Mouse (Mus musculus): ENCODE results near the gene Tex9. TPM values are rescaled to one million over a fixed set of nuclear protein-coding genes. Genes with fewer than 3 reads are reported as not detected.
"Not testable (repeated sequence)": the region's sequence is repeated elsewhere in the genome, so short reads cannot be mapped to it uniquely, and the experiment has no call there.

Tex9 gene
- polyA plus RNA-seq, 2 experiments, result 3.8 to 6.4 TPM

DNA sequence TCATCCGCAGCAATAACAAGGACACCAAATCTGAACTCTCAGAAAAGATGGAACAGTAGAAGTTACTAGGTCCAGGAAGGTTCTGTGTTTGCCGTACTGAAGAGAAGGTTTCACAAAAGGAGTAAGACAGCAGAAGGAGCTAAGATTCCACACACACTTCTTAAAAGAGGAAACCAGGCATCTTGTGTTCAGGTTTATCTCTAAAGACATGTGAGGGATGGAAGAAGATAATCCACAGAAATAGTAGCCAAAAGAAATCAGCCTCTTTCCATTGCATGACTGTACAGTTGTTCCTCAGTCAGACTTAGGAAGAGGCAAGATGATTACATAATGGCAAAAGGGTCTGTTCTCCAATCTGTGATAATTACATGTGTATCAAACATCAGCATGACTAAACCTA, 29.6 kb downstream of the Tex9 start:
- Histone ChIP-seq H3K36me3 (replicated peaks; ENCODE audit: control insufficient read depth, insufficient read depth, low read depth) (peaks cover 40% of the 10 kb centered on the region), H3K27ac (no peak overlapping the region), H3K9me3 (ENCODE audit: control insufficient read depth, low read length) (no peaks in the 10 kb centered on the region), H3K4me1 (replicated peaks; ENCODE audit: control insufficient read depth in 2 of 2, insufficient read depth in 2 of 2, low read length in 1 of 2) (0 out of 4 replicates have a peak, but pooled peaks cover 0 to 4% of the 10 kb centered on the region in 2 experiments), H3K9ac (replicated peaks) (no peak overlapping the region), H3K4me2 (ENCODE audit: low read depth) (no peak overlapping the region), H3K27me3 (ENCODE audit: control insufficient read depth, insufficient read depth, low read length) (no peaks in the 10 kb centered on the region), H3K4me3 (ENCODE audit: insufficient read depth in 1 of 2, low read depth in 2 of 2, low read length in 2 of 2) (no peak overlapping the region)
- ATAC-seq (ENCODE audit: insufficient read depth) (no peak), DNase-seq (ENCODE audit: low read depth in 3 of 3, low spot score in 3 of 3) (no peak)
- TF ChIP-seq CTCF (IDR thresholded peaks at IDR 0.05; ENCODE audit: low read depth), result no peak
- TF ChIP-seq EP300 (IDR thresholded peaks at IDR 0.05; ENCODE audit: low read depth), result no peak
- WGBS (ENCODE audit: insufficient replicate concordance), result 55% methylated on average over 2 of the region's 2 CpGs

DNA sequence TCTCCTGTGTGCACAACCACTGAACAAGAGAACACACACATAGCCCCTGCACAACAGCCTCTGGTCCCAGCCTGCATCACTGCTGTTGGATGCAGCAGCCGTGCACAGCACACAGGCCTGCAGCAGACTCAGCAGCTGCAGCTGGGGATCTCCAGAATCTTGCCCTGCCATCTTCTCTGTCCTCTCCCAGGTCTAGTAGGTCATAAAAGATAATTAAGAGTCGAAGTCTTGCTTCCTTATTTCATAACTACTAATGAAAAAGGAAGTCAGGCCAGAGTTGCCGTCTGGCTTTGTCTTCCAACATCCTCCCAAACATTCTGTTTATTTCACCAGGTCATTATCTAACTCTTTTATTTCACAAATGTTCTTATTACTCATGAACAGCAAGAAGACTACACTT, 31.2 kb downstream of the Tex9 start:
- peaks cover 57% of the 10 kb centered on the region for H3K36me3 ChIP-seq (replicated peaks; ENCODE audit: control insufficient read depth, insufficient read depth, low read depth)
- TF ChIP-seq EP300 (IDR thresholded peaks at IDR 0.05; ENCODE audit: low read depth), result no peak
- no peak for TF ChIP-seq CTCF (IDR thresholded peaks at IDR 0.05; ENCODE audit: low read depth)
- no peaks in the 10 kb centered on the region for H3K9me3 ChIP-seq (ENCODE audit: control insufficient read depth, low read length)
- no peak for ATAC-seq (ENCODE audit: insufficient read depth)
- 38% methylated on average over 3 of the region's 3 CpGs for WGBS (ENCODE audit: insufficient replicate concordance)
- no peak for DNase-seq (ENCODE audit: low read depth in 3 of 3, low spot score in 3 of 3)
- no peak overlapping the region for H3K4me3 ChIP-seq (ENCODE audit: insufficient read depth in 1 of 2, low read depth in 2 of 2, low read length in 2 of 2)
- H3K27ac ChIP-seq, result no peak overlapping the region
- no peaks in the 10 kb centered on the region for H3K27me3 ChIP-seq (ENCODE audit: control insufficient read depth, insufficient read depth, low read length)
- H3K4me2 ChIP-seq (ENCODE audit: low read depth), result no peak overlapping the region
- H3K4me1 ChIP-seq (replicated peaks; ENCODE audit: control insufficient read depth in 2 of 2, insufficient read depth in 2 of 2, low read length in 1 of 2), result 0 out of 4 replicates have a peak, but pooled peaks cover 0 to 2% of the 10 kb centered on the region in 2 experiments
- no peak overlapping the region for H3K9ac ChIP-seq (replicated peaks)

DNA sequence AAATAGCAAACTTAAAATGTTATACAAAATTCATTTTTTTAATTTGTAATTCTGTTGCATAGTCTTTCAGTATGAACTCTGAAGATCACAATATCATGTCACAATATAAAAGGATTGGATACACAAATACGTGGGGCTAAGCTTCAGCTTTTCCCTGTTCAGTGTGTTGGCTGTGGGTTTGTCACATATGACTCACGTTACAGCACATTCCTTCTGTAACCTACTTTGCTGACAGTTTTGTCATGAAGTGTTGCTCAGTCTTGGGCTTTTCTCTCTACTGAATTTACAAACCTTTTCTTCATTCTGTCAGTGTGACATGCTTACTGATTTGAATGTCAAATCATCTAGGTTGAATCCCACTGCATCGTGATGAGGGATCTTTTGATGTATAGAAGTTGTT, 32.3 kb downstream of the Tex9 start:
- peaks cover 68% of the 10 kb centered on the region for H3K36me3 ChIP-seq (replicated peaks; ENCODE audit: control insufficient read depth, insufficient read depth, low read depth)

DNA sequence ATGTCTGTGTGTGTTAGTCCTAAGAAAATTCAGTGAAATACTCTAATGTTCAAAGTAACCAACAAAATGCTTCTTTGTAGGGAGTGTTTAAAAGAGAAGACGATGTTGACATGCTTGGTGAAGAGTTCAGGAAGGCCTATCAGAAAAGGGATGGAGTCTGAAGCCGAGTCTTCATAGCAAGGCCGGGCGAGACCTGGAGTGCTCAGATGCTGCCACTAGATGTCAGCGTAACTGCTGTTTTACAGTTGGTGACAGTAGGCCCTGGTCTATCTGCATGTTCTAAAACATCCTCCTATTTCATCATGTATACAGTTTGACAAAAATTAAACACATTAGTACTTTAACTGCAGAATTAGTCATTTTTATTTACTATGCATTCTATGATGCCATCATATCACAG, 33.8 kb downstream of the Tex9 start:
- DNase-seq (ENCODE audit: low read depth in 3 of 3, low spot score in 3 of 3), result no peak
- ATAC-seq (ENCODE audit: insufficient read depth), result peak; percentile 70
- WGBS (ENCODE audit: insufficient replicate concordance), result 23% methylated on average over 5 of the region's 5 CpGs

More for the DNA sequence above, 32.3 kb downstream of the Tex9 start:
- Histone ChIP-seq H3K27me3 (ENCODE audit: control insufficient read depth, insufficient read depth, low read length) (no peaks in the 10 kb centered on the region), H3K27ac (no peak overlapping the region), H3K9me3 (ENCODE audit: control insufficient read depth, low read length) (no peaks in the 10 kb centered on the region), H3K4me1 (replicated peaks; ENCODE audit: control insufficient read depth in 2 of 2, insufficient read depth in 2 of 2, low read length in 1 of 2) (no peaks in the 10 kb centered on the region), H3K4me3 (ENCODE audit: insufficient read depth in 1 of 2, low read depth in 2 of 2, low read length in 2 of 2) (no peak overlapping the region), H3K4me2 (ENCODE audit: low read depth) (no peak overlapping the region), H3K9ac (replicated peaks) (no peak overlapping the region)
- DNase-seq (ENCODE audit: low read depth in 3 of 3, low spot score in 3 of 3) (no peak), ATAC-seq (ENCODE audit: insufficient read depth) (no peak)
- TF ChIP-seq EP300 (IDR thresholded peaks at IDR 0.05; ENCODE audit: low read depth), result no peak
- TF ChIP-seq CTCF (IDR thresholded peaks at IDR 0.05; ENCODE audit: low read depth), result no peak
- WGBS (ENCODE audit: insufficient replicate concordance), result 80% methylated on average over 3 of the region's 3 CpGs

DNA sequence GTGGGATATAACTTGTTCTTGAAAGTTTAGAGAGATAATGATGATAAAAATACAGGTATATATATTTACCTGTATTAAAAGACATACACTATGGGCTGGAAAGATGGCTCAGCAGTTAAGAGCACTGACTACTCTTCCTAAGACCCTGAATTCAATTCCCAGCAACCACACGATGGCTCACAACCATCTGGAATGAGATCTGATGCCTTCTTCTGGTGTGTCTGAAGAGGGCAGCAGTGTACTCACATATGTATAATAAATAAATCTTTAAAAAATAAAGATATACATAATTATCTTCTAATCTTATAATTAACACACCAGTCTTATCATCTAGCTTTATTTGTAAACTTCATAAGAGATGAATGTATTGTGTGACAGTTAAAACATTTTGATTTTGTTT, 35.6 kb downstream of the Tex9 start:
- ATAC-seq (ENCODE audit: insufficient read depth) (no peak), DNase-seq (ENCODE audit: low read depth in 3 of 3, low spot score in 3 of 3) (no peak)
- Histone ChIP-seq H3K36me3 (replicated peaks; ENCODE audit: control insufficient read depth, insufficient read depth, low read depth) (peaks cover 95% of the 10 kb centered on the region), H3K27me3 (ENCODE audit: control insufficient read depth, insufficient read depth, low read length) (no peaks in the 10 kb centered on the region), H3K4me1 (replicated peaks; ENCODE audit: control insufficient read depth in 2 of 2, insufficient read depth in 2 of 2, low read length in 1 of 2) (no peaks in the 10 kb centered on the region), H3K27ac (no peak overlapping the region), H3K9ac (replicated peaks) (no peak overlapping the region), H3K9me3 (ENCODE audit: control insufficient read depth, low read length) (no peaks in the 10 kb centered on the region), H3K4me2 (ENCODE audit: low read depth) (no peak overlapping the region), H3K4me3 (ENCODE audit: insufficient read depth in 1 of 2, low read depth in 2 of 2, low read length in 2 of 2) (no peak overlapping the region)
- WGBS (ENCODE audit: insufficient replicate concordance), result 32% methylated on average over 1 of the region's 1 CpGs
- TF ChIP-seq EP300 (IDR thresholded peaks at IDR 0.05; ENCODE audit: low read depth), result no peak
- no peak for TF ChIP-seq CTCF (IDR thresholded peaks at IDR 0.05; ENCODE audit: low read depth)

More for the DNA sequence above, 33.8 kb downstream of the Tex9 start:
- Histone ChIP-seq H3K9me3 (ENCODE audit: control insufficient read depth, low read length) (no peaks in the 10 kb centered on the region), H3K36me3 (replicated peaks; ENCODE audit: control insufficient read depth, insufficient read depth, low read depth) (peaks cover 82% of the 10 kb centered on the region), H3K4me2 (ENCODE audit: low read depth) (no peak overlapping the region), H3K27ac (no peak overlapping the region), H3K4me3 (ENCODE audit: insufficient read depth in 1 of 2, low read depth in 2 of 2, low read length in 2 of 2) (no peak overlapping the region), H3K27me3 (ENCODE audit: control insufficient read depth, insufficient read depth, low read length) (no peaks in the 10 kb centered on the region), H3K9ac (replicated peaks) (no peak overlapping the region), H3K4me1 (replicated peaks; ENCODE audit: control insufficient read depth in 2 of 2, insufficient read depth in 2 of 2, low read length in 1 of 2) (no peaks in the 10 kb centered on the region)
- TF ChIP-seq EP300 (IDR thresholded peaks at IDR 0.05; ENCODE audit: low read depth), result no peak
- TF ChIP-seq CTCF (IDR thresholded peaks at IDR 0.05; ENCODE audit: low read depth), result peak; percentile 87

DNA sequence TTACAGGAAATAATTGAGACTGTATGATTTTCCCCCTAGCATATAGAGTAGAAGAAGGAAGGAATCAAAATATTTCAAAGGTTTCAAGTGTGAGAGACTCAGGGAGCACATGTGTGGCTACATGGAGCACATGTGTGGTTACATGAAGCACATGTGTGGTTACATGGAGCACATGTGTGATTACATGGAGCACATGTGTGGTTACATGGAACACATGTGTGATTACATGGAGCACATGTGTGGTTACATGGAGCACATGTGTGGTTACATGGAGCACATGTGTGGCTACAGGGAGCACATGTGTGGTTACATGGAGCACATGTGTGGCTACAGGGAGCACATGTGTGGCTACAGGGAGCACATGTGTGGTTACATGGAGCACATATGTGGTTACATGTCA, 37.7 kb downstream of the Tex9 start:
- not testable (repeated sequence) for ATAC-seq (ENCODE audit: insufficient read depth); H3K4me3 ChIP-seq (ENCODE audit: insufficient read depth in 1 of 2, low read depth in 2 of 2, low read length in 2 of 2); H3K27me3 ChIP-seq (ENCODE audit: control insufficient read depth, insufficient read depth, low read length); H3K27ac ChIP-seq; H3K9ac ChIP-seq (replicated peaks); DNase-seq (ENCODE audit: low read depth in 3 of 3, low spot score in 3 of 3); H3K4me2 ChIP-seq (ENCODE audit: low read depth); H3K9me3 ChIP-seq (ENCODE audit: control insufficient read depth, low read length)
- Histone ChIP-seq H3K4me1 (replicated peaks; ENCODE audit: control insufficient read depth in 2 of 2, insufficient read depth in 2 of 2, low read length in 1 of 2) (peaks cover under 1 to 13% of the 10 kb centered on the region in 2 experiments; a peak in 2 of 4 replicates), H3K36me3 (replicated peaks; ENCODE audit: control insufficient read depth, insufficient read depth, low read depth) (peaks cover 97% of the 10 kb centered on the region)
